Mouse (Mus musculus) left cerebral cortex, adult 11 months (tissue): Measurements from ENCODE around the gene Slc9a5.
A peak's percentile ranks its signal among the peaks of the same experiment; 100 is the strongest.

ENCODE experiments used
- DNase-seq: peaks from one replicate; pipeline ENCODE4 v3.0.0; 2022; ENCODE audit warnings: low spot score

The Slc9a5 gene

GRCm38 (mm10) chr8:105326141-105326672, 22.4 kb upstream of the Slc9a5 start, which contains the start of the genes Lrrc29 and Tmem208:
TSS of gene Lrrc29 (minus strand) at chr8:105326278.
TSS of gene Tmem208 (plus strand) at chr8:105326354.
- DNase-seq: peak; percentile 95

- no peak for DNase-seq
Observed at GRCm38 (mm10) chr8:105326968-105327367, 21.7 kb upstream of the Slc9a5 start.

- DNase-seq: no peak
Observed at GRCm38 (mm10) chr8:105330325-105330724, 18.3 kb upstream of the Slc9a5 start.

DNA sequence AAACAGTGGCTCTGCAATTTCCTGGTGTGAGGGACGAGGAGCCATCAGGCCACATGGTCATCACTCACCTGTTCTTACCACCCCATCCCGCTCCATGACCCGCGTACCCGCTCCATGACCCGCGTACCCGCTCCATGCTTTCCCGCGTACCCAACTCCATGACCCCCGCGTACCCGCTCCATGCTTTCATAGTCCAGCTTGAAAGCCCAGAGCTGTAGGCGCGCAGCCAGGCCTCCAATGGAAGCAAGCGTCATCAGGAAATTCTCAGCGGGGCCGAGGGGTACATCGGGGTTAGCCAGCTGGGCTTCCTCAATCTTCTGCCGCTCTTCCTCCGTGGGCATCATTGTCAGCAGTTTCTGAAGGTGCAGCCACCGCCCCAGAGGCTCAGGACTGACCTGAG, 17.2 kb upstream of the Slc9a5 start:
- no peak for DNase-seq

- no peak for DNase-seq
Observed at GRCm38 (mm10) chr8:105331931-105332330, 16.7 kb upstream of the Slc9a5 start.

DNA sequence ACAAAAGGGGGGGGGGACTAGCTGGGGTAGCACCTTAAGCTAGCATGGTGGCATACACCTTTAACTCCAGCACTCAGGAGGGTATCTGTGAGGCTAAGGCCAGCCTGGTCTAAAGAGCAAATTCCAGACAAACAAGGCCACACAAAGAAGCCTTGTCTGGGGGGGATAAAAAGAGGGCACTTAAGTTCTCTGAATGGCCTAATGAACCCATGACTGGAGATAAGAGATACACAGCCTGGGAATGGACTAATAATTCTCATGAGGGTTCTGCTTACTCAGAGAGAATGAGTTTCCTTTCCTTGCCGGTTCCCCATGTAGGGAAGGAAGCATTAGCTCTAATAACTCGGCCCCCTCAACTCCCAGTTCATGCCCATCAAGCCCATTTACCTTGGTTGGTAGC, 16.1 kb upstream of the Slc9a5 start:
- DNase-seq: no peak

- no peak for DNase-seq
Observed at GRCm38 (mm10) chr8:105336373-105337130, 12.1 kb upstream of the Slc9a5 start.

DNA sequence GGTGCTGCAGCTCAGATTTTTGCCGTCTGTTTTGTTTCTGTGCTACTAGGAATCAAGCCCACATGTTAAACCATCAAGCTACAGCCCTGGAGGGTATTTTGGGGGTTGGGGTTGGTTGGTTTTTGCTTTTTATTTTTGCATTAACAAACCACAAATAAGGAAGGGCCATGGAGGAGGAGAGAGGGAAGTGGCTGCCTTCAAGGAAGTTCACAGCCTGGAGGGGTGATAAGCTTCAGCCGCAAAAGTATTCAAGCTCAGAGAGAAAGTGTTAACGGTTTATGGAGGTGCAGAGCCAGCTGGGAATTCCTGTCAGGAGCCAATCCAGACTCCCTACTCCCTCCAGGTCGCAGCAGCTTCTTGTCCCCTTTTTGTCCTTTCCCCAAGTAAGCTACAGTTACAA, 9.7 kb upstream of the Slc9a5 start:
- DNase-seq: no peak

GRCm38 (mm10) chr8:105339886-105340635, 8.6 kb upstream of the Slc9a5 start:
- DNase-seq: no peak

- DNase-seq: no peak
Observed at GRCm38 (mm10) chr8:105341399-105341798, 7.2 kb upstream of the Slc9a5 start.

DNA sequence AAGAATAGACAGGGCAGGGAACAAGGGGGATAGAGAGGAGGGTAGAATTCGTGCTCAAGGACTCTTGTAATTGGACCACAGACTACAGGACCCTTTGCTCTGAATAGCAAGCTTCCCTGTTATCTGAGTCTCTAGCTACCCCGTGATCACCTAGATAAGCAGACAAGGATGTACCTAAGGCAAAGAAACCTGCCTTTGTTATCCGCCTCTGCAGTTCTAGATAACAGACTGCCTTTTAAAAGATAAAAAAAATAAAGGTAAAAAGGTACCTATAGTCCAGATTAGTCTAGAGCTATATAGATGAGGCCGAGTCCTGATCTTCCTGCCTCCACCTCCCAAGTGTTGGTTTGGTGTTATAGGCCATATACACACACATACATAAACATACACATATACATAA, 5.9 kb upstream of the Slc9a5 start:
- no peak for DNase-seq

DNA sequence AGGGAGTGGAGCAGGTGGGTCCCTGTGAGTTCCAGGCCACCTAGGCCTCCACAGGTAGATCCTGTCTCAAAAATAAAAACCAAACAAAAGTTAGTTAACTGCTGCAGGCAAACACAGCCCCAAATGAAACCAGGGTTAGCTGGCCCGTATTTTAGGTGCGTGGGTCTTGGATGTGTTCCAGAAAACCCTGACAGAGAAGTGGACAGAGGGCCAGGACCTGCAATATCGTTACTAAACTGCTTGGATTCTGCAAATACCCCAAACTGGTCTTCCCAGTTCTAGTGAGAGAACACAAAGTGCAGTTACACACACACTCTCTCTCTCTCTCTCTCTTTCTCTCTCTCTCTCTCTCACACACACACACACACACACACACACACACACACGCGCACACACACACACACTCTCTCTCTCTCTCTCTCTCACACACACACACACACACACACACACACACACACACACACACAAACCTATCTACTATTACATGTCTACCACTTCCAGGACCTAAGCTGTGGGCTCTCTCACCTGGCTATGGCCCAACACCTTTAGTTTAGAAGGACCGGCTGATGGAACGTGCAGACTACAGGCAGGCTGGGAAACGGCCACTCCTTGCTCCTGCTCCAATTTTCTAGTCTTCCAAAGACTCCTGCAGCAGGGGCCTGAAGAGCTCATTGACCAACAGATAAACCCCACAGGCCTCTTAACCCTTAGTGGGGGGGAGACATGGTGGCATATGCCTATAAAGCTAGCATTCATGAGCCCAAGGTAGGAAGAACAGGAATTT, 4.7 kb upstream of the Slc9a5 start:
- DNase-seq: no peak

DNA sequence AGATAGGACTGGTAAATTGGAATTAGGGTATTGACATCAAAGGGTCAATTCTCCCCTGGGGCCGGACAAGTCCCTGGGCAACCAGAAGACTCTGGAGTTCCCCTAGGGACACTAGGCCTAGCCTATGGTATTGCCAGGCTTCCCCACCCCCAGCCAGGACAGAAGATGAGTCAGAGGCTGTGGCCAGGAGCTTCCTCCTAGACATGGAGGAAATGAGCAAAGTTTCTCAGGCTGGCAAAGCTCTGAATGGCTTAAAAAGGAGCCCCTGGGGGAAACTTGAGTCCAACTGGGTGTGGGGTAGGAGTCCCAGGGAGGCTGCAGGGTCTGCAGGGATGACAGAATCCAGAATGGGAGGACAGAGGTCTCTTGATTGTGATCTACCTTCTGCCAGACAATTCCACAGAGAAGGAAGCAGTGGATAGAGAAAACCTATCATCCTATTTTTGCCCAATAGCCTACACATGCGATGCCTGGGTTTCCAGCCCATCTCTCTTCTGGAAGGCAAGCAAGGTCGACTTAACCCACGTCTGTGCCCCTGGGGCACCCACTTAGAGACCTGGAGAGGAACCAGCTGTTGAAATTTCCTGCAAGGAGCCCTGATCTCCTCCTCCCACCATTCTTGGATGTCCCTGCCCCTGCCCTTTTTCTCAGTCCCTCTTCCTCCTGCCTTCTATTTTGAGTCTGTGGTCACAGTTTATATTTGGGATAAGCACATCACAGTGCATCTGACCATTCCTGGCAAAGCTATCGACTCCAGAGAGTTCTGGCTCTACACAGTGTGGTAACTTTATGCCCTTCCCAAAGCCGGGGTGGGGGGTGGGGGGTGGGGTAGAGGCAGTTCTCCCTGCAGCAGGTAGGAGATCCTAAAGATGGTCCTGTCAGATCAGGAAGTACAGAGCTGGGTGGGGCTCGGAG, 3.3 kb upstream of the Slc9a5 start:
- DNase-seq: no peak

- no peak for DNase-seq
Observed at GRCm38 (mm10) chr8:105346611-105347427, 1.8 kb upstream of the Slc9a5 start.

- peak; percentile 76 for DNase-seq
Observed at GRCm38 (mm10) chr8:105347428-105348221, 1.0 kb upstream of the Slc9a5 start, which contains the start of gene Fhod1. TSS of gene Fhod1 (minus strand) at chr8:105347953.

- DNase-seq: no peak
Observed at GRCm38 (mm10) chr8:105349096-105349771, 591 bp downstream of the Slc9a5 start.

GRCm38 (mm10) chr8:105350186-105350585, 1.5 kb downstream of the Slc9a5 start:
- DNase-seq: no peak

DNA sequence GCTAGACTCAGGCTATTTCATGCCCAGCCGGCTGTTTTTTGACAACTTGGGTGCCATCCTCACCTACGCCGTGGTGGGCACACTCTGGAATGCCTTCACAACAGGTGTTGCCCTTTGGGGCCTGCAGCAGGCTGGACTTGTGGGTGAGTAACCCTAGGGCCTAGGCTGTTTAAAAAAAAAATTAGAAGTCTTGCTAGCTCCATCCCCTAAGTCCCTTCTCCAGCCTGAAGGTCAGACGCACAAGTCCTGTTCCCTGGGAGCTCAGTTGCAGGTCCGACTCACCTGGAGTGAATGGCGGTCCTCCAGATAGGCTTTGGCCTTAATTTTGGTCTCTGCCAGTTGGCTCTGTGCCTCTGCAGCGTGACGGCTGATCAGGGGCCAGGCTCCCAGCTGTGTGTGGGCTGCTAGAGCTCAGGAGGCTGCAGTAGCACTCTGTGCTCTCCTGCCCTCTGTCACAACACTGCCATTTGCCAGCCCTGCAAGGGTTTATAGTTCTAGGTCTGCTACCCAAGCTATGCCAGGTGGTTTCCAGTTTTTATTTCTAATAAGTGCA, 5.0 kb downstream of the Slc9a5 start:
- no peak for DNase-seq

DNA sequence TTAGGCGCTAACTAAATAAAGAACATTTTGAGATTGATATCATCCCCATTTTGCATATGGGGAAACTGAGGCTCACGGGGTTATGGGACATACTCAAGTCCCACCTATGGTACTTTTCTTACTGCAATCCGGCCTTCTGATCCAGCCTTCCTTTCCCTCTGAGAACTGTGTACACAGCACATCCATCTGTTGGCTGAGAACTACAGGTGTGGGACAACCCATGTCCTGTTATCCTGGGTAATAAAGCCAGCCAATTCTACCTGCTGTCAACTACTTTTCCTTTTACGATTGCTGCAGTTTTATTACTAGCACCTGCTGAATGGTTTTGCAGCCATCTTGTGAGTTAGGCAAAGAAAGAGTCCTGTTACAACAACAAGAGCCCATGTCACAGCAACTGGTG, 5.9 kb downstream of the Slc9a5 start:
- no peak for DNase-seq
